Comparison of ENCODE assay signal across 8 mouse cellular contexts in the genomic region with DNA sequence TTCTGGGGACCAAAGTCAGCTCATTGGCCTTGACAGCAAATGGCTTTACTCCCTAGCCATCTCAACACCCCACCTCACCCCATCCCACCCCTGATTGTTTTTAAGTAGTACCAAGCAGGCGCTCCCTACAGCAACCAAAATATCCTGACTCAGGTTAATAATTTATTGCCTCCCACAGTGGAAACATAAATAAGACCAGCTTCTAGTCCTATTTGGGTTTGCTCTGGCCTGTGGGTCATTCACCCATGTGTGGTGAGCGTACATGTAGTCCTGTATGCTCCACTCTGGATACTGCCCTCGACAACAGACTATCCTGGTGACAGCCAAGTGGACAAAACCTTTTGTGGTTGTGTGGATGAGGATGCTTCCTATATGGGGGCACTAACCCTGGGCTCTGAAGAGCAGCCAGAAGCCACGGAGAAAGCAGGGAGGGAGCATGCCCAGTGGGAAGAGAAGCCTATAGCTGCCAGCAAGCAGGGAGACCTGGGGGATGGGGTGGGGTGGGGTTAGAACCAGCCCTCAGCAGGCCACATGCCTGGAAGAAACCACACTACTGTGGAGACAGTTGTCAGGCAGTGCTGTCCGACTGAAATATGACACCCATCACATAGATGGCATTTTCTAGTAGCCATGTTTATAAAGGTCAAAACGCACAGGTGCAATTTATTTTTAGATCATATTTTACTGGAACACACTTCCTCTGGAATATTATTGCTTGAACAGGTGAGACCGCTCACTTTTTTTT.
DNase-seq lines count a peak whose midpoint lies in the region; ATAC-seq and TF ChIP-seq lines count a peak whose summit lies in the region.

No protein-coding gene starts in this region.

- ATAC-seq in heart, postnatal 0 days (ENCODE audit: insufficient read depth, low read depth), result 0 out of 2 replicates have a peak, but pooled peaks have one; percentile 5
- no peak for ATAC-seq in forebrain, embryonic 13.5 days

- H3K36me3 ChIP-seq in heart, postnatal 0 days (replicated peaks; ENCODE audit: control insufficient read depth, insufficient read depth, low read length), result no peaks in the 10 kb centered on the region
- no peaks in the 10 kb centered on the region for H3K36me3 ChIP-seq in forebrain, embryonic 13.5 days (ENCODE audit: poor library complexity, severe bottlenecking)

- DNase-seq in embryo, embryonic 10.5 days (ENCODE audit: low spot score), result peak; percentile 39
- DNase-seq in embryo, embryonic 11 days, result no peak
- DNase-seq in 416B (ENCODE audit: low read depth), result peak; percentile 76
- peak; percentile 68 for DNase-seq in heart, postnatal 0 days (ENCODE audit: low spot score)
- peak; percentile 39 to 66 for DNase-seq in kidney, postnatal 4 days
- no peak for DNase-seq in gastrocnemius, postnatal 36 days
- DNase-seq in ovary, postnatal 36 days (ENCODE audit: low spot score), result no peak

- WGBS in heart, postnatal 0 days, result 60% methylated on average over 7 of the region's 7 CpGs
- WGBS in forebrain, embryonic 13.5 days, result 78% methylated on average over 7 of the region's 7 CpGs

- peaks cover 18% of the 10 kb centered on the region for H3K4me1 ChIP-seq in heart, postnatal 0 days (ENCODE audit: control insufficient read depth, insufficient read depth)
- peaks cover 40% of the 10 kb centered on the region for H3K4me1 ChIP-seq in forebrain, embryonic 13.5 days

- H3K4me2 ChIP-seq in heart, postnatal 0 days (ENCODE audit: low read depth, low read length), result no peak overlapping the region
- H3K4me2 ChIP-seq in forebrain, embryonic 13.5 days, result no peak overlapping the region

- peak; percentile 21; the same call in 1 of the 2 replicates for TF ChIP-seq EP300 in heart, postnatal 0 days (IDR thresholded peaks at IDR 0.05; ENCODE audit: low read depth)

- no peak for TF ChIP-seq CTCF in heart, postnatal 0 days (IDR thresholded peaks at IDR 0.05; ENCODE audit: low read depth)

- intact Hi-C loops in gastrocnemius, postnatal 36 days (cut with DNase I), result loop anchor here (2.0 to 5.0 kb wide), 4 partner anchors 64 to 238 kb away; no protein-coding TSS in a partner anchor

- peak overlapping the region; percentile 100 for H3K27ac ChIP-seq in heart, postnatal 0 days (ENCODE audit: low read depth)
- no peak overlapping the region for H3K27ac ChIP-seq in forebrain, embryonic 13.5 days

- H3K9ac ChIP-seq in heart, postnatal 0 days (replicated peaks; ENCODE audit: low read depth, low read length), result no peak overlapping the region
- H3K9ac ChIP-seq in forebrain, embryonic 13.5 days, result no peak overlapping the region

- H3K4me3 ChIP-seq in heart, postnatal 0 days (ENCODE audit: low read depth, low read length), result no peak overlapping the region
- H3K4me3 ChIP-seq in forebrain, embryonic 13.5 days, result no peak overlapping the region

- no peaks in the 10 kb centered on the region for H3K9me3 ChIP-seq in heart, postnatal 0 days (replicated peaks; ENCODE audit: control insufficient read depth, low read length)
- no peaks in the 10 kb centered on the region for H3K9me3 ChIP-seq in forebrain, embryonic 13.5 days (replicated peaks)

- no peaks in the 10 kb centered on the region for H3K27me3 ChIP-seq in heart, postnatal 0 days (ENCODE audit: control insufficient read depth, insufficient read depth, low read length)
- H3K27me3 ChIP-seq in forebrain, embryonic 13.5 days, result no peaks in the 10 kb centered on the region

Comparison
In these comparisons a context has a peak if more than half of its experiments do, and no peak if none do; other contexts are left out.
1. DNase-seq: peak in embryo, embryonic 10.5 days (single experiment), 416B (single experiment), heart, postnatal 0 days (single experiment) and kidney, postnatal 4 days (2 of 2); none in embryo, embryonic 11 days (single experiment), gastrocnemius, postnatal 36 days (0 of 2) and ovary, postnatal 36 days (single experiment).